Mouse (Mus musculus) adrenal gland, adult 10 weeks (tissue): ENCODE results near the gene Hist1h2be. TPM values are rescaled to one million over a fixed set of nuclear protein-coding genes. Genes with fewer than 3 reads are reported as not detected.

Source experiments
- polyA plus RNA-seq: library from polyadenylated mRNA; stranded (reverse); fragments of 350-450 nt; fragmentation: Illumina TruSeq; extraction: RNeasy Lipid Tissue Mini Kit (QIAGEN cat#74804); gene quantifications from one replicate; pipeline ENCODE4 v1.2.3, GENCODE M21; 2014; ENCODE audit warnings: low read depth, low replicate concordance

Hist1h2be gene
- 15.6 TPM for polyA plus RNA-seq

GRCm38 (mm10) chr13:23620733-23621531, at the start of gene Hist1h2be:
Gene Hist1h2be (minus strand): TSS chr13:23621124.

GRCm38 (mm10) chr13:23622175-23622671, 1.3 kb upstream of the Hist1h2be start, which contains the start of gene Hist1h1e:
Gene Hist1h1e (minus strand): TSS chr13:23622558.

GRCm38 (mm10) chr13:23581408-23582218, 39.3 kb downstream of the Hist1h2be start, which contains the start of gene Hist1h4d:
Gene Hist1h4d (plus strand): TSS chr13:23581598.

GRCm38 (mm10) chr13:23575271-23575851, 45.6 kb downstream of the Hist1h2be start, which contains the start of gene Hist1h3d:
Gene Hist1h3d (plus strand): TSS chr13:23575763.

GRCm38 (mm10) chr13:23573898-23574524, 46.9 kb downstream of the Hist1h2be start, which contains the start of the genes Hist1h2bf and Hist1h2ad:
Gene Hist1h2bf (minus strand): TSS chr13:23574196.
Gene Hist1h2ad (plus strand): TSS chr13:23574381.

GRCm38 (mm10) chr13:23571022-23571503, 49.9 kb downstream of the Hist1h2be start, which contains the start of the genes Hist1h2ae and Hist1h2bg:
Gene Hist1h2ae (minus strand): TSS chr13:23571220.
Gene Hist1h2bg (plus strand): TSS chr13:23571396.

GRCm38 (mm10) chr13:23561883-23562659, 58.9 kb downstream of the Hist1h2be start, which contains the start of gene Hist1h3e:
Gene Hist1h3e (minus strand): TSS chr13:23562369.

GRCm38 (mm10) chr13:23552962-23553361, 68.0 kb downstream of the Hist1h2be start, which contains the start of gene Hist1h1d:
Gene Hist1h1d (plus strand): TSS chr13:23553262.

GRCm38 (mm10) chr13:23551146-23551834, 69.6 kb downstream of the Hist1h2be start, which contains the start of gene Hist1h4f:
Gene Hist1h4f (minus strand): TSS chr13:23551648.

GRCm38 (mm10) chr13:23543965-23544786, 76.7 kb downstream of the Hist1h2be start, which contains the start of gene Hist1h3f:
Gene Hist1h3f (plus strand): TSS chr13:23544052.

GRCm38 (mm10) chr13:23542999-23543607, 77.8 kb downstream of the Hist1h2be start, which contains the start of gene Hist1h2bh:
Gene Hist1h2bh (minus strand): TSS chr13:23543392.

GRCm38 (mm10) chr13:23535137-23536075, 85.5 kb downstream of the Hist1h2be start, which contains the start of gene Hist1h3g:
Gene Hist1h3g (plus strand): TSS chr13:23535422.

Other genes with a start within 250 kb of the Hist1h2be start
- 2.9 TPM for gene Abt1, start 197.3 kb downstream of the Hist1h2be start, polyA plus RNA-seq
- not detected for gene Btn1a1, start 155.2 kb downstream of the Hist1h2be start, polyA plus RNA-seq
- not detected for gene Btn2a2, start 132.3 kb downstream of the Hist1h2be start, polyA plus RNA-seq
- not detected for gene Hist1h4h, start 90.1 kb downstream of the Hist1h2be start, polyA plus RNA-seq
- gene Hist1h2af, start 87.2 kb downstream of the Hist1h2be start, polyA plus RNA-seq = not detected
- not detected for gene Hist1h3g, start 85.7 kb downstream of the Hist1h2be start, polyA plus RNA-seq
- gene Hist1h2bh, start 77.7 kb downstream of the Hist1h2be start, polyA plus RNA-seq = 2.7 TPM
- not detected for gene Hist1h3f, start 77.1 kb downstream of the Hist1h2be start, polyA plus RNA-seq
- gene Hist1h4f, start 69.5 kb downstream of the Hist1h2be start, polyA plus RNA-seq = not detected
- gene Hist1h1d, start 67.9 kb downstream of the Hist1h2be start, polyA plus RNA-seq = 0.70 TPM
- gene Hist1h3e, start 58.8 kb downstream of the Hist1h2be start, polyA plus RNA-seq = not detected
- not detected for gene Hist1h2ae, start 49.9 kb downstream of the Hist1h2be start, polyA plus RNA-seq
- gene Hist1h2bg, start 49.7 kb downstream of the Hist1h2be start, polyA plus RNA-seq = 2.4 TPM
- gene Hist1h2bf, start 46.9 kb downstream of the Hist1h2be start, polyA plus RNA-seq = not detected
- gene Hist1h2ad, start 46.7 kb downstream of the Hist1h2be start, polyA plus RNA-seq = not detected
- 2.2 TPM for gene Hist1h3d, start 45.4 kb downstream of the Hist1h2be start, polyA plus RNA-seq
- gene Hist1h4d, start 39.5 kb downstream of the Hist1h2be start, polyA plus RNA-seq = 0.76 TPM
- gene Hist1h1e, start 1.4 kb upstream of the Hist1h2be start, polyA plus RNA-seq = 1.3 TPM
- gene Hist1h2ac, start 62.8 kb upstream of the Hist1h2be start, polyA plus RNA-seq = 1.7 TPM
- 322 TPM for gene Hist1h2bc, start 63.1 kb upstream of the Hist1h2be start, polyA plus RNA-seq
- not detected for gene Hist1h1t, start 74.7 kb upstream of the Hist1h2be start, polyA plus RNA-seq
- not detected for gene Hist1h4c, start 77.3 kb upstream of the Hist1h2be start, polyA plus RNA-seq
- 85.7 TPM for gene Hfe, start 89.7 kb upstream of the Hist1h2be start, polyA plus RNA-seq
- gene Hist1h1c, start 117.7 kb upstream of the Hist1h2be start, polyA plus RNA-seq = 40.8 TPM
- gene Hist1h3c, start 124.5 kb upstream of the Hist1h2be start, polyA plus RNA-seq = not detected
- not detected for gene Hist1h2bb, start 125.6 kb upstream of the Hist1h2be start, polyA plus RNA-seq
- gene Hist1h2ab, start 130.0 kb upstream of the Hist1h2be start, polyA plus RNA-seq = not detected
- gene Hist1h3b, start 131.1 kb upstream of the Hist1h2be start, polyA plus RNA-seq = not detected
- not detected for gene Hist1h4b, start 135.9 kb upstream of the Hist1h2be start, polyA plus RNA-seq
- gene Hist1h4a, start 140.1 kb upstream of the Hist1h2be start, polyA plus RNA-seq = not detected
- gene Hist1h3a, start 141.3 kb upstream of the Hist1h2be start, polyA plus RNA-seq = not detected
- not detected for gene Hist1h1a, start 142.5 kb upstream of the Hist1h2be start, polyA plus RNA-seq
- gene Trim38, start 148.8 kb upstream of the Hist1h2be start, polyA plus RNA-seq = 0.99 TPM
- not detected for gene Slc17a2, start 185.9 kb upstream of the Hist1h2be start, polyA plus RNA-seq
- 0.64 TPM for gene Slc17a3, start 218.3 kb upstream of the Hist1h2be start, polyA plus RNA-seq
- gene Slc17a1, start 246.6 kb upstream of the Hist1h2be start, polyA plus RNA-seq = not detected